Mouse (Mus musculus) embryo, embryonic 11 days (tissue): ENCODE results near the gene Tubgcp5.

Experiments
- DNase-seq: peaks from one replicate; pipeline ENCODE4 v3.0.0-alpha.2; 2015

Gene Tubgcp5

DNA sequence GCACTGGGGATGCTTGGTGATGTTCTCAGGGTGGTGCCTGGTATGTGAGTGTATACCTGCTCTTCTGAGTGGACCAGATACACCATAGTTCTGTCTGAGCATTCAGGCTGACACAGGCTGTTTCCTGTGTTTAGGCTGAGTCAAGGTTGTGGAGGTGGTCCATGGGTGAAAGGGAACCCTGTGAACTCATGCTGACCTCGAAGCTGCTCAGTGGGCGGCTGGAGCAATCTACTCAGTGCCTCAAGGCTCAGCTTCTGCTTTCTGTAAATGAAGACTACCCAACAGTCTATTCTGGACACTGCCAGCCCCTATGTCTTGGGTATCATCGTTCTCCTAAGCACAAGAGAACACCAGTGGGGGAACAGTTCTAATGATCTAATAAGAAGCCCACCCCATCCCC lies 61.6 kb downstream of the Tubgcp5 start:
- DNase-seq, result no peak

DNA sequence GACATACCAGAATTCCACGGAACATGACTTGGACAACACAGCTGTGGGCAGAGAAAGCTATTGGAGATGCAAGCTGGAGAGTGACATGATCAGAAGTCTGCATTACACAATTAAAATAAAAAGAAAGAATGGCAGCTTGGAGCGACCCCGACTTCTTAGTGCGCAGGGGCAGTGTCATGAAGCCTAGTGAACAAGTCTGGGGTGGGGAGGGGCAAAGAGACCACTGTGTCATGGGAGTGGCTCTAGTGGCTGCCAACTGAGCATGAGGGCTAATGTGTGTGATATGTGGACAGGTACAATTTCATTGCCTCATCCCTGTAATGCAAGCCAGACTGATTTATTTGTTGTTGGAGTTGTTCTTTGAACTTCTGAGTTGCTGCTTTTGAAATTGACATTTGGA lies 62.8 kb downstream of the Tubgcp5 start:
- no peak for DNase-seq

- no peak for DNase-seq
Measured at GRCm38 (mm10) chr7:55857729-55858128, 63.8 kb downstream of the Tubgcp5 start.

- no peak for DNase-seq
Measured at GRCm38 (mm10) chr7:55858836-55859517, 65.0 kb downstream of the Tubgcp5 start.

GRCm38 (mm10) chr7:55859518-55859872 lies 65.5 kb downstream of the Tubgcp5 start:
- DNase-seq, result no peak

DNA sequence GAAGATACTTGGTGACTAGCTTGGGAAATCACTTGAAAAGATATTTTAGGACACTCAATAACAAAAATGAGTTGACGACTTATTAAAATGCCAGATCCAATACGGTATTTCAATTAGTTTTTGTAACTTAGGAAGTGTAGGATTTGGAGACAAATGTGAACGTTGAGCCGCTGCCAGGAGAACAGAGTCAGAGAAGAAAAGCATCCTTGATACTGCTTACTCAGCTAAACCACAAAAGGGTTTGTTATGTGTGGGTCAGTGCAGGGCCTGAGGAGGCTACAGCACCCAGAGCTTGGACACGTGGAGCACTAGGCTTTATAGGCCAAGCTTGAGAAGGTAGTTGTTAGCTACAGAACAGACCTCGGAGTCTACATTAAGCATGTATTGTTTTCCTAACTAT lies 66.0 kb downstream of the Tubgcp5 start:
- DNase-seq, result no peak

- no peak for DNase-seq
Measured at GRCm38 (mm10) chr7:55861175-55861574, 67.2 kb downstream of the Tubgcp5 start.

DNA sequence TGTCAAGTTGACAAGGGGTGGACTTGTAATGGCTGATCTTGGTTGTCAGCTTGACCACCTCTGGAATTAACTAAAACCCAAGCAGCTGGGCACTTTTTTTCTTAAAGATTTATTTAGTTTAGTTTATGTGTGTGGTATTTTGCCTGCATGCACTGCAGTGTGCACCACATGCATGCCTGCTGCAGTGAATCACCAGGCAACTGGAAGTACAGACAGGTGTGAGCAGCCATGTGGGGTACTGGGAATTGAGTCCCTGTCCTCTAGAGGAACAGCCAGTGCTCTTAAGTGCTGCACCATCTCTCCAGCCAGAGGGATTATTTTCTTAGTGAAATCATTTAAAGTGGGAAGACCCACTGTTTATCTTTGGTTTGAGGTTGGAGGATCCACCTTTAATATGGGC lies 71.1 kb downstream of the Tubgcp5 start:
- DNase-seq, result no peak

DNA sequence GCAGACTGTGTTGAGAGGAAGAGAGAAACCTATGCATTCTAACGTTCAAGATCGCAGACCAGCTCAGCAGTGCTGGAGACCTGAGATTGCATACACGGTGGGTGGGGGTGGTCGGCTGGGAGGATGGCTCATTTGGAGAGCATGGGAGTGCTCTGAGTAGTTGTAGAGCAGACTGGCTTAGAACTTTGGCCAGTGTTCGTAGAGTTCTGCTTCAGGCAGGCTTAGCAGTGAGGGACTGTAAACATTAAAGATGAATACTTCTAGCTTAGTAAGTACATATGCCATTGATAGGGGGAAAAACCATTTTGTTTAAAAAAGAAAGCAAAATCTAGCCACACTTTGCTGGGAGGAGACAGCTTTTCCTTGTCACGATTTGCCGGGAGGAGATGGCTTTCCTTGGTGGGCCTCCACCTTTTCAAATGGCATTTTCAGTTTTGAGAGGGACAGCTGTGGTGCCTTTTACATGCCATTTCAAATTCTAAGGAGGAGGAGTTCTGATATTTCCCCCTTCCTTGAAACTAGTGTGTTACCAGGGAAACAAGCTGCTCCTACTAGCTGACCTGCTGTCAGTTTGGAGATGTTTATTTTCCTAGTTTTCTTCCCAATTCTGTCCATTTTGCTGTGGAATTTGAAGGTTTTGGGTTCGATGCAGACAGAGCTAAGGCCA lies 71.9 kb downstream of the Tubgcp5 start:
- no peak for DNase-seq

DNA sequence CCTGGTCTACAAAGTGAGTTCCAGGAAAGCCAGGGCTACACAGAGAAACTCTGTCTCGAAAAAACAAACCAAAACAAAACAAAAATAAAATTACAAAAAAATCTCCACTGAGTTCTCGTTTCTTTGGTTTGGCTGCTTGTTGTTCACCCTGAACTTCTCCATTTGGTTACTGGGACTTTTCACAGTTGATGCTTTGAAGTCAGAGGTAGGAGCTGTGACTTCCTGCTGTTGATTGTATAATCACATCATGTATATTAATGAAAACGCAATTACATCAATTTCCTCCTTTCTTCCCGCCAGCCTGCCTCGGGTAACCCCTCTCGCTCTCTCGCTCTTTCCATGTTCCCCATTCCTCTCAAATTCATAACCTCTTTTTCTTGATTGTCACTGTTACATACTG lies 74.3 kb downstream of the Tubgcp5 start:
- DNase-seq, result no peak

DNA sequence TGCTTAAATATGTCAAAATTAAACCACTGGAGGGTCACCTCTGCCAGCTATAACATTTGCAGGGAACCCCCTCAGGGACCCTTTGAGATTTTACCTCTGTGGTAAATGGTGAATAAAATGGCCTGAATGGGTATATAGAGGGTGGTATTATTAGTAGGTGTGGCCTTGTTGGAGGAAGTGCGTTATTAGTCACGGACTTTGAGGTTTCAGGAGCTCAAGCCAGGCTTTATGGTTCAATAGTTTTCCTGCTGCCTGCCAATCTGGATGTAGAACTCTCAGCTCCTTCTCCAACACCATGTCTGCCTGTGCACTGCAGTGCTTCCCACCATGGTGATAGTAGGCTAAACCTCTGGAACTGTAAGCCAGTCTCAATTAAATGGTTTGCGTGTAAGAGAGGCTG lies 75.3 kb downstream of the Tubgcp5 start:
- no peak for DNase-seq

DNA sequence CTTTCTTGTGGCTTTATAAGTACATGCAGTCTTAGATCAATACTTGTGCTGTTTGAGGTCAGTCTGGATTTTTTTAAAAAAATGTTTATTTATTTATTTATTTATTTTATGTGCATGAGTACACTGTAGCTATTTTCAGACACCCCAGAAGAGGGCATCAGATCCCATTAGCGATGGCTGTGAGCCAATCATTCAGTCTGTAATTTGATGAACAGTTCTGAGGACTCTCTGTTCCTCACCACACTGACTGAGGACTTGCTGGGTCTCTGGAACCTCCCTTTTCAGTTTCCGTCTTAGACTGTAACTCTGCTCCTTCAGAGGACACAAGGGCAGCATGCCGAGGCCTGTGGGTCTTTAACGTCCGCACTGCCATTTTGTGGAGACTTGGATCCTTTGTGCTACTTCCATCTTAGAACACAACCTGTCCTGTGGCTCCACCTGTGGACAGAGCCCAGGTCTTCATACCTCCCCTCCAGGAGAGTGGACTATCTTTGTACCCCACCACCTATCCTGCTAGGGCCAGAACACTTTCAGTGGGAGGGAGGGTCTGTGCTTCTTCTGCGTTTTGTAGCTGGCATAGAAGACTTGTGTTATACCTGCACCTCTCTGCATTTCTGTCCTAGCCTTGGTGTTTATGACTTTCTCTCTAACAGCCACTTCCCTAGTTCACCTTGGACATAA lies 76.5 kb downstream of the Tubgcp5 start:
- no peak for DNase-seq

DNA sequence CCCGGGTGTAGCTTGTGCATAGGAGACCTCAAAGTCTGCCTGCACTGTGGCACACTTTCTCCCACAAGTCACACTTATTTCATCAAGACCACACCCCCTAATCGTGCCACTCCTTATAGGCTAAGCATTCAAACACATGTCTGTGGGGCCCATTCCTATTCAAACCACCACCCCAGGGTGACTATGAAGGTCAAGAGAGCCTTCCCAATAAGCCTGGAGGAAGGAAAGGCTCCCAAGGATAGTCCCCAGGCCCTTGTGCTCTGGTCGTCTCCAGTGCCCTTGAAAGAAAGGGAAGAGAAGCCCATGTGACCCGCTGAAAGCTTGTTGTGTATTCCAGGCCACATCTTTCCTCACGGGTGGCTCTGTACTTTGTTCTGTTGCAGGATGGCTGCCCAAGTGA lies 77.5 kb downstream of the Tubgcp5 start:
- DNase-seq, result no peak

DNA sequence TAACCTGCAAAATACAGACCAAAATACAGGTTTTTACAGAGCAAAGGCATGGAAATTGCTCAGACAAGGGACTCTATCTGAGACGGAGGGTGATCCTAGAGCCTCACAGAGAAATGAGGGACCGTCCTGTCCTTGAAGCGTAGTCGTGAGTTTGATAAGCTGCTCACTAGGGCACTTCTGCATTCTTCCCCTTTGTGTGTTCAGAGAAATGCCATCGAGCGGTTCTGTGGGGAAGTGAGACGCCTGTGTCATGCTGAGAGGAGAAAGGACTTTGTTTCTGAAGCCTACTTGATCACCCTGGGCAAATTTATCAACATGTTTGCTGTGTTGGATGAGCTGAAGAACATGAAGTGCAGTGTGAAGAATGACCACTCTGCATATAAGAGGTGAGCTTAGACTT lies 80.7 kb downstream of the Tubgcp5 start:
- DNase-seq, result no peak

- DNase-seq, result no peak
Measured at GRCm38 (mm10) chr7:55877721-55878120, 83.8 kb downstream of the Tubgcp5 start.

DNA sequence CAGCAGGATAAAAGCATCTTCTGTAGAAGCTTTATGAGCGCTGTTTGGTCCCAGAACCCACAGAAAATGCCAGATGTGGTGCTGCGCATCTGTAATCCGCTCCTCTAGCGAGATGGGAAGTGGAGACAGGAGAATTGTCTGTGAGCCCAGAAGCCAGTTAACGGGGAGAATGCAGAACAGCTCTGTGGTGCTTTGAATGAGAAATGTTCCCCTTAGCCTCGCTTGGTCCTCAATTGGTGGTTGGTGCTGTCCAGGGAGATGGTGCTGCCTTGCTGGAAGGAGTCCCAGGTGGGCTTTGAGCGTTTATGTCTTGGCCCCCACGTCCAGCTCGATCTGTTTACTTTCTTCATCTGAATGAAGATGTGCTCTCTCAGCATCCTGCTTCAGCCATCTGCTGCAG lies 86.9 kb downstream of the Tubgcp5 start:
- DNase-seq, result no peak
